8 mouse cellular contexts compared by ENCODE assay signal in genomic region chr11:55158785-55159359, GRCm38 (mm10). TPM values are rescaled to one million over a fixed set of nuclear protein-coding genes. Genes with fewer than 3 reads are reported as not detected.
DNase-seq lines count a peak whose midpoint lies in the region; ATAC-seq and TF ChIP-seq lines count a peak whose summit lies in the region.

No protein-coding gene starts in this region.

- ATAC-seq in midbrain, embryonic 16.5 days, result no peak
- peak; percentile 31; the same call in 1 of the 2 replicates for ATAC-seq in intestine, embryonic 15.5 days
- ATAC-seq in stomach, postnatal 0 days (ENCODE audit: low FRiP score, low TSS enrichment), result peak; percentile 40; the same call in 1 of the 2 replicates

- H3K4me1 ChIP-seq in midbrain, embryonic 10.5 days, result no peaks in the 10 kb centered on the region
- no peaks in the 10 kb centered on the region for H3K4me1 ChIP-seq in midbrain, embryonic 16.5 days (ENCODE audit: control insufficient read depth, insufficient read depth, low read length)
- no peaks in the 10 kb centered on the region for H3K4me1 ChIP-seq in intestine, embryonic 15.5 days (replicated peaks)
- H3K4me1 ChIP-seq in stomach, postnatal 0 days (replicated peaks; ENCODE audit: control insufficient read depth, insufficient read depth), result no peaks in the 10 kb centered on the region

- no peak overlapping the region for H3K9ac ChIP-seq in midbrain, embryonic 16.5 days (ENCODE audit: low read depth, low read length)
- no peak overlapping the region for H3K9ac ChIP-seq in intestine, embryonic 15.5 days
- H3K9ac ChIP-seq in stomach, postnatal 0 days (ENCODE audit: low read length), result no peak overlapping the region

- no peak overlapping the region for H3K27ac ChIP-seq in midbrain, embryonic 10.5 days (replicated peaks)
- no peak overlapping the region for H3K27ac ChIP-seq in midbrain, embryonic 16.5 days (ENCODE audit: low read length)
- H3K27ac ChIP-seq in intestine, embryonic 15.5 days, result no peak overlapping the region
- no peak overlapping the region for H3K27ac ChIP-seq in stomach, postnatal 0 days (replicated peaks)

- DNase-seq in midbrain, embryonic 10.5 days (ENCODE audit: low spot score), result peak; percentile 74
- DNase-seq in c-Kit-positive CD71-positive TER-119-positive erythroid progenitor cells, embryonic 14.5 days (ENCODE audit: low spot score), result peak; percentile 68
- peak; percentile 42 to 75 for DNase-seq in frontal cortex, postnatal 10 days (ENCODE audit: low spot score in 2 of 2)
- peak; percentile 23 to 89 for DNase-seq in left cerebral cortex, adult 9 months (ENCODE audit: low spot score in 2 of 2)
- peak; percentile 95 for DNase-seq in naive thymus-derived CD4-positive, alpha-beta T cell, adult 2 months (ENCODE audit: low read depth)
- peak; percentile 83 for DNase-seq in stomach, postnatal 0 days (ENCODE audit: low spot score)

- WGBS in midbrain, embryonic 10.5 days, result 54% methylated on average over 13 of the region's 13 CpGs
- 51% methylated on average over 13 of the region's 13 CpGs for WGBS in midbrain, embryonic 16.5 days
- WGBS in intestine, embryonic 15.5 days, result 54% methylated on average over 13 of the region's 13 CpGs
- WGBS in stomach, postnatal 0 days, result 51% methylated on average over 13 of the region's 13 CpGs

- no peak overlapping the region for H3K4me2 ChIP-seq in midbrain, embryonic 16.5 days (ENCODE audit: low read length)
- H3K4me2 ChIP-seq in intestine, embryonic 15.5 days (replicated peaks), result no peak overlapping the region
- no peak overlapping the region for H3K4me2 ChIP-seq in stomach, postnatal 0 days (replicated peaks; ENCODE audit: low read depth)

- no peaks in the 10 kb centered on the region for H3K36me3 ChIP-seq in midbrain, embryonic 10.5 days
- H3K36me3 ChIP-seq in midbrain, embryonic 16.5 days (ENCODE audit: control insufficient read depth, insufficient read depth, low read length), result no peaks in the 10 kb centered on the region
- no peaks in the 10 kb centered on the region for H3K36me3 ChIP-seq in intestine, embryonic 15.5 days
- H3K36me3 ChIP-seq in stomach, postnatal 0 days (ENCODE audit: control insufficient read depth, insufficient read depth, low read length), result no peaks in the 10 kb centered on the region

- H3K27me3 ChIP-seq in midbrain, embryonic 10.5 days (ENCODE audit: low read depth, poor library complexity, severe bottlenecking), result no peaks in the 10 kb centered on the region
- no peaks in the 10 kb centered on the region for H3K27me3 ChIP-seq in midbrain, embryonic 16.5 days (ENCODE audit: control insufficient read depth, insufficient read depth, low read depth, low read length)
- no peaks in the 10 kb centered on the region for H3K27me3 ChIP-seq in intestine, embryonic 15.5 days (replicated peaks)
- H3K27me3 ChIP-seq in stomach, postnatal 0 days (ENCODE audit: control insufficient read depth, insufficient read depth, low read length), result no peaks in the 10 kb centered on the region

- no peaks in the 10 kb centered on the region for H3K9me3 ChIP-seq in midbrain, embryonic 10.5 days (replicated peaks)
- no peaks in the 10 kb centered on the region for H3K9me3 ChIP-seq in midbrain, embryonic 16.5 days (replicated peaks; ENCODE audit: control insufficient read depth, low read length, poor library complexity, severe bottlenecking)
- no peaks in the 10 kb centered on the region for H3K9me3 ChIP-seq in intestine, embryonic 15.5 days
- no peaks in the 10 kb centered on the region for H3K9me3 ChIP-seq in stomach, postnatal 0 days (ENCODE audit: control insufficient read depth, low read length)

- H3K4me3 ChIP-seq in midbrain, embryonic 10.5 days, result no peak overlapping the region
- H3K4me3 ChIP-seq in midbrain, embryonic 16.5 days (ENCODE audit: low read depth, low read length), result no peak overlapping the region
- H3K4me3 ChIP-seq in intestine, embryonic 15.5 days (replicated peaks), result no peak overlapping the region
- H3K4me3 ChIP-seq in stomach, postnatal 0 days (ENCODE audit: low read depth, low read length), result no peak overlapping the region

- TF ChIP-seq CTCF in stomach, postnatal 0 days (IDR thresholded peaks at IDR 0.05; ENCODE audit: low read depth), result peak; percentile 97

- no peak for TF ChIP-seq EP300 in stomach, postnatal 0 days (optimal IDR thresholded peaks at IDR 0.05)

RNA-seq across cellular contexts. Expression of gene Slc36a3, which starts 7.4 kb away (rescaled TPM):
- polyA plus RNA-seq in midbrain, embryonic 10.5 days (2016; fragmentation: Nextera tagmentation; extraction: Ambion mirVana), result not detected in 2 replicates
- not detected in 2 replicates for polyA plus RNA-seq in midbrain, embryonic 16.5 days (2015; fragmentation: Nextera tagmentation; extraction: Ambion mirVana)
- not detected in 2 replicates for polyA plus RNA-seq in intestine, embryonic 15.5 days (2015; fragmentation: Nextera tagmentation; extraction: Ambion mirVana)
- polyA plus RNA-seq in stomach, postnatal 0 days (2015; fragmentation: Nextera tagmentation; extraction: Ambion mirVana), result 0.06 and 0.11 TPM in 2 replicates

RNA-seq across cellular contexts. Expression of gene Slc36a2, which starts 26.0 kb away (rescaled TPM):
- polyA plus RNA-seq in midbrain, embryonic 10.5 days (2016; fragmentation: Nextera tagmentation; extraction: Ambion mirVana), result 0.17 and 0.20 TPM in 2 replicates
- polyA plus RNA-seq in midbrain, embryonic 16.5 days (2015; fragmentation: Nextera tagmentation; extraction: Ambion mirVana), result 0.40 and 0.51 TPM in 2 replicates
- polyA plus RNA-seq in intestine, embryonic 15.5 days (2015; fragmentation: Nextera tagmentation; extraction: Ambion mirVana), result 0.31 and 0.69 TPM in 2 replicates
- 0.10 and 0.22 TPM in 2 replicates for polyA plus RNA-seq in stomach, postnatal 0 days (2015; fragmentation: Nextera tagmentation; extraction: Ambion mirVana)

RNA-seq across cellular contexts. Expression of gene Slc36a1, which starts 45.3 kb away (rescaled TPM):
- 0.77 and 1.0 TPM in 2 replicates for polyA plus RNA-seq in midbrain, embryonic 10.5 days (2016; fragmentation: Nextera tagmentation; extraction: Ambion mirVana)
- polyA plus RNA-seq in midbrain, embryonic 16.5 days (2015; fragmentation: Nextera tagmentation; extraction: Ambion mirVana), result 3.5 and 3.7 TPM in 2 replicates
- 2.4 and 2.8 TPM in 2 replicates for polyA plus RNA-seq in intestine, embryonic 15.5 days (2015; fragmentation: Nextera tagmentation; extraction: Ambion mirVana)
- 0.93 and 0.97 TPM in 2 replicates for polyA plus RNA-seq in stomach, postnatal 0 days (2015; fragmentation: Nextera tagmentation; extraction: Ambion mirVana)
